Mouse (Mus musculus): ENCODE results near the gene Uqcc2. TPM values are rescaled to one million over a fixed set of nuclear protein-coding genes. Genes with fewer than 3 reads are reported as not detected.

Gene Uqcc2
- total and polyA plus RNA-seq, 3 experiments, result 42.6 to 205 (median 113) TPM

DNA sequence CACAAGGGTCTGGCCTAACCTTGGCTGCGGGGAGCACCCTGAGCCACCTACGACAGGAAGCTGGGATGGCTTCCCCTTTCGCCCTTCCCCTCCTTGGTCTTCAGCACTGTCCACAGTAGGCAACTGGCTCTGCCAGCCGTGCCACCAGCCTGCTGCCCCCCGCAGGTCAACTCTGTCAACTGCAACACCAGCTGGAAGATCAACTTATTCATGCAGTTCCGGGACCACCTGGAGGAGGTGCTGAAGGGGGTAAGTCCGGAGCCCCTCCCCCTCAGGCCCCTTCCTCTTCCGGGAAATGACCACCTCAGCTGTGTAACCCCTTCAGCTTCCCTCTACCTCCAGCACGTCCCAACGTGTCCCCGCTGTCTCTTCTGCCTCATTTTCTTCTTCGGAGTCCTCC is 46.3 kb downstream of the Uqcc2 start:
- ATAC-seq (ENCODE audit: extremely low read depth, insufficient number of reproducible peaks, low FRiP score, poor library complexity, severe bottlenecking) (no peak), DNase-seq (ENCODE audit: low spot score) (no peak)
- Histone ChIP-seq H3K4me1 (ENCODE audit: insufficient read depth, low read depth, low read length) (peaks cover 6% of the 10 kb centered on the region; the same call in 1 of the 2 replicates), H3K27me3 (ENCODE audit: insufficient read depth, low read length) (peaks cover 2% of the 10 kb centered on the region; the same call in 1 of the 2 replicates), H3K4me3 (ENCODE audit: low read depth, low read length) (no peak overlapping the region), H3K36me3 (replicated peaks) (peaks cover 77% of the 10 kb centered on the region), H3K9me3 (replicated peaks) (no peaks in the 10 kb centered on the region)
- no peak for TF ChIP-seq POLR2AphosphoS5 (IDR thresholded peaks at IDR 0.05; ENCODE audit: insufficient replicate concordance, low read depth, low read length)
- TF ChIP-seq GATA1 (IDR thresholded peaks at IDR 0.05; ENCODE audit: borderline replicate concordance, low read length), result no peak
- no peak for TF ChIP-seq TAL1 (conservative IDR thresholded peaks at IDR 0.05; ENCODE audit: low read depth, low read length)
- TF ChIP-seq GATA2 (IDR thresholded peaks at IDR 0.05; ENCODE audit: borderline replicate concordance, low read depth, low read length), result no peak
- 0 out of 2 replicates have a peak, but pooled peaks have one; percentile 32 for TF ChIP-seq CTCF (IDR thresholded peaks at IDR 0.05; ENCODE audit: low read depth, low read length)

DNA sequence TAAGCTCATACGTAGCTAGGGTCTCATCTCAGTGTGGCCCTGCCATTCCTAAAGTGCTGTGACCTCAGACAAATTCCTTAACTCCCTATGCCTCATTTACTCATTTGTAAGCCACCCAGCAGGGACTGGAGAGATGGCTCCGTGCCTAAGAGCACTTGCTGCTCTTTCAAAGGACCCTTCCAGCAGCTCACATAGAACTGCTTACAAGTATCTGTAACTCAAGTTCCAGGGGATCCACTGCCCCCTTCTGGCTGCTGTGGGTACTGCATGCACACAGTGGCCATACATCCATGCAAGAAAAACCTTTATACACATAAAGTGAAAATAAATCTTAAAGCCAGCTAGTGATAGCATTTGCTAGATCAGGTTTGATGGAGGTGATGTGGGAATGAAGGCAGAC is 48.0 kb downstream of the Uqcc2 start:
- no peak for DNase-seq (ENCODE audit: low spot score)
- no peak for ATAC-seq (ENCODE audit: extremely low read depth, insufficient number of reproducible peaks, low FRiP score, poor library complexity, severe bottlenecking)
- TF ChIP-seq GATA1 (IDR thresholded peaks at IDR 0.05; ENCODE audit: borderline replicate concordance, low read length) (no peak), CTCF (IDR thresholded peaks at IDR 0.05; ENCODE audit: low read depth, low read length) (peak; percentile 91)
- Histone ChIP-seq H3K9me3 (replicated peaks) (no peaks in the 10 kb centered on the region), H3K4me1 (ENCODE audit: insufficient read depth, low read depth, low read length) (peaks cover 16% of the 10 kb centered on the region), H3K27me3 (ENCODE audit: insufficient read depth, low read length) (no peaks in the 10 kb centered on the region; the same call in 1 of the 2 replicates), H3K36me3 (replicated peaks) (peaks cover 65% of the 10 kb centered on the region), H3K4me3 (ENCODE audit: low read depth, low read length) (no peak overlapping the region)

DNA sequence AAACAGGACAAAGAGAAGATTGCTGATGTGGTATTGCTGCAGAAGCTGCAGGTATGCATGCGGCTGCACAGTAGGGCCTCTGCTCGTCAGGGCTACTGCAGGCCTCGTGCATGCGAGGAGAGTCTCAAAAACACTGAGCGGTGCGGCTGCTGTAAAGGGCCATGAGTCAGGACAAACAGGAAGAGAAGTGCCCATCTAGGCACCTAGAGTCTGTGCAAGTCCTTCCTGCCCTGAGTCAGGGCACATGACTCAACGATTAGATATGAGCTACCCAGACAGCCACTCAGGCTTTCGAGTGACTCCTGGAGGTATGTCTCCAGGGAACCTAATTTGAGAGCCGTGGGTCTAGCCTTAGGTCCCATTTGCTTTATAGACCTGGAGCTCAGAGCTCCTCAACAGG is 50.1 kb downstream of the Uqcc2 start:
- TF ChIP-seq POLR2AphosphoS5 (IDR thresholded peaks at IDR 0.05; ENCODE audit: insufficient replicate concordance, low read depth, low read length), result no peak
- no peak for TF ChIP-seq CTCF (IDR thresholded peaks at IDR 0.05; ENCODE audit: low read depth, low read length)
- TF ChIP-seq TAL1 (conservative IDR thresholded peaks at IDR 0.05; ENCODE audit: low read depth, low read length), result no peak
- no peak for TF ChIP-seq GATA1 (IDR thresholded peaks at IDR 0.05; ENCODE audit: borderline replicate concordance, low read length)
- TF ChIP-seq GATA2 (IDR thresholded peaks at IDR 0.05; ENCODE audit: borderline replicate concordance, low read depth, low read length), result no peak
- Histone ChIP-seq H3K4me3 (ENCODE audit: low read depth, low read length) (no peak overlapping the region), H3K9me3 (replicated peaks) (no peaks in the 10 kb centered on the region), H3K27me3 (ENCODE audit: insufficient read depth, low read length) (peaks cover 3% of the 10 kb centered on the region; the same call in 1 of the 2 replicates), H3K4me1 (ENCODE audit: insufficient read depth, low read depth, low read length) (peaks cover 26% of the 10 kb centered on the region), H3K36me3 (replicated peaks) (peaks cover 51% of the 10 kb centered on the region)
- ATAC-seq (ENCODE audit: extremely low read depth, insufficient number of reproducible peaks, low FRiP score, poor library complexity, severe bottlenecking) (peak; percentile 51), DNase-seq (ENCODE audit: low spot score) (no peak)

DNA sequence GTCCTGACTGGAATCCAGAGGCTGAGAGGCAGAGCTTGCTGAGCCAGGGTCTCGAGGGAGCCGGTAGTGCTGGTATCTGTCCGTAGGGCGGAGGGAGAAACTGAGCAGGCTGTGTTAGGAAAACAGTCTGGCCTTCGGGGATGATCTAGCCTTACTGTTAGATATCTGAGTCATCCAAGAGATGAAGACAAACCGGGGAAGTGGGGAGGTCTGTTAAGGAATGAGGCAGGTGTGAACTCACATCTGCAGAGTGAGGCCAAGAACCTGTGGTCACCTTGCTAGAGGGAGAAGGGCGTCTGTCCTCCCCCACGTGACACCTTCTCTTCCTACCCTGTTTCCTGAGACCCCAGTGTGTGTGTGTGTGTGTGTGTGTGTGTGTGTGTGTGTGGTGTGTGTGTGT is 50.9 kb downstream of the Uqcc2 start:
- DNase-seq (ENCODE audit: low spot score), result no peak
- H3K4me3 ChIP-seq (ENCODE audit: low read depth, low read length), result no peak overlapping the region; the same call in 1 of the 2 replicates
- peaks cover 27% of the 10 kb centered on the region for H3K4me1 ChIP-seq (ENCODE audit: insufficient read depth, low read depth, low read length)
- ATAC-seq (ENCODE audit: extremely low read depth, insufficient number of reproducible peaks, low FRiP score, poor library complexity, severe bottlenecking), result no peak
- H3K27me3 ChIP-seq (ENCODE audit: insufficient read depth, low read length), result peaks cover 3% of the 10 kb centered on the region; the same call in 1 of the 2 replicates
- H3K9me3 ChIP-seq (replicated peaks), result peaks cover 2% of the 10 kb centered on the region
- no peak for TF ChIP-seq CTCF (IDR thresholded peaks at IDR 0.05; ENCODE audit: low read depth, low read length)
- TF ChIP-seq POLR2AphosphoS5 (IDR thresholded peaks at IDR 0.05; ENCODE audit: insufficient replicate concordance, low read depth, low read length), result no peak
- no peak for TF ChIP-seq GATA2 (IDR thresholded peaks at IDR 0.05; ENCODE audit: borderline replicate concordance, low read depth, low read length)
- no peak for TF ChIP-seq GATA1 (IDR thresholded peaks at IDR 0.05; ENCODE audit: borderline replicate concordance, low read length)
- TF ChIP-seq TAL1 (conservative IDR thresholded peaks at IDR 0.05; ENCODE audit: low read depth, low read length), result no peak
- H3K36me3 ChIP-seq (replicated peaks), result peaks cover 47% of the 10 kb centered on the region

DNA sequence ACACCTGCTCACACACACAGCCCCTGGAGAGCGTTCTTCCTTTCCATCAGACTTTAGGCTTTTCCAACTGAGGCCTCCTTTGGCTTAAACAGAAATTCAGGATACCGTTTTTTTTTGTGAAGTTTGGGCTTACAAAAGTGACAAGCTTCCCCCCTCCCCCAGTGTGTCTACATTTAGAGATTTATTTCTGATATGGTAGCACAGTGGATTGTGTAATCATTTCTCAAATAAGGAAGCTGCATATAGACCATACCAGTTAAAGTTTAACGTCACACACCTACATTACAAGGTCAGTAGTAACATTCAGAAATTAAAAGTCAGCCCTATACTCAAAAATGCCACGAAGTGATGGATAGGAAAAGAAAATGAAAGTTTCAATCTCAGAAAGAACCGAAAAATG is 51.8 kb downstream of the Uqcc2 start:
- no peak for ATAC-seq (ENCODE audit: extremely low read depth, insufficient number of reproducible peaks, low FRiP score, poor library complexity, severe bottlenecking)
- no peak overlapping the region for H3K4me3 ChIP-seq (ENCODE audit: low read depth, low read length)
- H3K4me1 ChIP-seq (ENCODE audit: insufficient read depth, low read depth, low read length), result peaks cover 27% of the 10 kb centered on the region
- no peak for DNase-seq (ENCODE audit: low spot score)
- peaks cover 45% of the 10 kb centered on the region for H3K36me3 ChIP-seq (replicated peaks)
- peaks cover 8% of the 10 kb centered on the region for H3K9me3 ChIP-seq (replicated peaks)
- TF ChIP-seq CTCF (IDR thresholded peaks at IDR 0.05; ENCODE audit: low read depth, low read length) (no peak), TAL1 (conservative IDR thresholded peaks at IDR 0.05; ENCODE audit: low read depth, low read length) (no peak), POLR2AphosphoS5 (IDR thresholded peaks at IDR 0.05; ENCODE audit: insufficient replicate concordance, low read depth, low read length) (no peak), GATA1 (IDR thresholded peaks at IDR 0.05; ENCODE audit: borderline replicate concordance, low read length) (no peak), GATA2 (IDR thresholded peaks at IDR 0.05; ENCODE audit: borderline replicate concordance, low read depth, low read length) (no peak)
- H3K27me3 ChIP-seq (ENCODE audit: insufficient read depth, low read length), result peaks cover 3% of the 10 kb centered on the region; the same call in 1 of the 2 replicates

DNA sequence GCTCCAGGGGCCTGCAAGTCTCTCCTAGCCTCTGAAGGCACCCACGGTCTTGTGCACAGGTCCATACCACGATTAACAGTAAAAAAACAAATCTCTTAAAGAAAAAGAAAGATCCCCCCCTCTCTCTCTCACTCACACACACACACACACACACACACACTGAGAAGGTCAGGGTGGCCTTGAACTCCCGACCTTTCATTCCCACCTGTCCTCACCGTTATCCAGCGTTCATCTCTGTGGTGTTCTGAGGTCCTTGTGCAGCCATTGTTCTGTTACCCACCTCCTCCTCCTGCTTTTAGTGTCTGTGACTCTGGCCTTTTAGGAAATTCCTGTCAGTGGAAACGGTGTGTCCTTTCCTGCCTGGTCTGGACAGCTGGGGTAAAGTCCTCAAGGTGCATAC is 55.2 kb downstream of the Uqcc2 start:
- peaks cover 50% of the 10 kb centered on the region for H3K36me3 ChIP-seq (replicated peaks)
- no peak overlapping the region for H3K4me3 ChIP-seq (ENCODE audit: low read depth, low read length)
- peaks cover 38% of the 10 kb centered on the region for H3K4me1 ChIP-seq (ENCODE audit: insufficient read depth, low read depth, low read length)
- DNase-seq (ENCODE audit: low spot score) (no peak), ATAC-seq (ENCODE audit: extremely low read depth, insufficient number of reproducible peaks, low FRiP score, poor library complexity, severe bottlenecking) (no peak)
- H3K9me3 ChIP-seq (replicated peaks), result peaks cover 8% of the 10 kb centered on the region
- TF ChIP-seq CTCF (IDR thresholded peaks at IDR 0.05; ENCODE audit: low read depth, low read length) (no peak), GATA2 (IDR thresholded peaks at IDR 0.05; ENCODE audit: borderline replicate concordance, low read depth, low read length) (no peak), GATA1 (IDR thresholded peaks at IDR 0.05; ENCODE audit: borderline replicate concordance, low read length) (no peak), TAL1 (conservative IDR thresholded peaks at IDR 0.05; ENCODE audit: low read depth, low read length) (no peak), POLR2AphosphoS5 (IDR thresholded peaks at IDR 0.05; ENCODE audit: insufficient replicate concordance, low read depth, low read length) (no peak)
- H3K27me3 ChIP-seq (ENCODE audit: insufficient read depth, low read length), result peaks cover 10% of the 10 kb centered on the region; the same call in 1 of the 2 replicates
